Mouse (Mus musculus): ENCODE data around the gene Trip13. TPM values are rescaled to one million over a fixed set of nuclear protein-coding genes. Genes with fewer than 3 reads are reported as not detected.
A peak's percentile ranks its signal among the peaks of the same experiment; 100 is the strongest.

Trip13 gene
- 1.4 to 3.0 TPM (median 2.7 TPM) in 3 replicates for total RNA-seq (2017)

GRCm38 (mm10) chr13:73937321-73938176, at the start of gene Trip13, which contains the start of gene Brd9:
Trip13 (minus strand) TSS chr13:73937784.
Brd9 (plus strand) TSS chr13:73937811.
- ATAC-seq (replicated peaks; ENCODE audit: insufficient number of reproducible peaks, low FRiP score, low TSS enrichment, poor library complexity, severe bottlenecking), result peak; percentile 86

- ATAC-seq (replicated peaks; ENCODE audit: insufficient number of reproducible peaks, low FRiP score, low TSS enrichment, poor library complexity, severe bottlenecking), result no peak
Observed at GRCm38 (mm10) chr13:73976935-73977334, 39.4 kb upstream of the Trip13 start.

- no peak for ATAC-seq (replicated peaks; ENCODE audit: insufficient number of reproducible peaks, low FRiP score, low TSS enrichment, poor library complexity, severe bottlenecking)
Observed at GRCm38 (mm10) chr13:73974523-73974922, 36.9 kb upstream of the Trip13 start.

- no peak for ATAC-seq (replicated peaks; ENCODE audit: insufficient number of reproducible peaks, low FRiP score, low TSS enrichment, poor library complexity, severe bottlenecking)
Observed at GRCm38 (mm10) chr13:73970545-73971448, 33.2 kb upstream of the Trip13 start.

GRCm38 (mm10) chr13:73963551-73963950, 26.0 kb upstream of the Trip13 start, which contains the start of gene Zdhhc11:
Zdhhc11 (plus strand) TSS chr13:73963851.
- no peak for ATAC-seq (replicated peaks; ENCODE audit: insufficient number of reproducible peaks, low FRiP score, low TSS enrichment, poor library complexity, severe bottlenecking)

- ATAC-seq (replicated peaks; ENCODE audit: insufficient number of reproducible peaks, low FRiP score, low TSS enrichment, poor library complexity, severe bottlenecking), result no peak
Observed at GRCm38 (mm10) chr13:73961177-73961576, 23.6 kb upstream of the Trip13 start.

- no peak for ATAC-seq (replicated peaks; ENCODE audit: insufficient number of reproducible peaks, low FRiP score, low TSS enrichment, poor library complexity, severe bottlenecking)
Observed at GRCm38 (mm10) chr13:73960117-73960652, 22.6 kb upstream of the Trip13 start.

GRCm38 (mm10) chr13:73955531-73955930, 17.9 kb upstream of the Trip13 start:
- ATAC-seq (replicated peaks; ENCODE audit: insufficient number of reproducible peaks, low FRiP score, low TSS enrichment, poor library complexity, severe bottlenecking), result no peak

GRCm38 (mm10) chr13:73954666-73955065, 17.1 kb upstream of the Trip13 start:
- no peak for ATAC-seq (replicated peaks; ENCODE audit: insufficient number of reproducible peaks, low FRiP score, low TSS enrichment, poor library complexity, severe bottlenecking)

GRCm38 (mm10) chr13:73953551-73954130, 16.1 kb upstream of the Trip13 start:
- ATAC-seq (replicated peaks; ENCODE audit: insufficient number of reproducible peaks, low FRiP score, low TSS enrichment, poor library complexity, severe bottlenecking), result no peak

GRCm38 (mm10) chr13:73944606-73945005, 7.0 kb upstream of the Trip13 start:
- ATAC-seq (replicated peaks; ENCODE audit: insufficient number of reproducible peaks, low FRiP score, low TSS enrichment, poor library complexity, severe bottlenecking), result no peak

- ATAC-seq (replicated peaks; ENCODE audit: insufficient number of reproducible peaks, low FRiP score, low TSS enrichment, poor library complexity, severe bottlenecking), result no peak
Observed at GRCm38 (mm10) chr13:73939101-73939500, 1.5 kb upstream of the Trip13 start.

GRCm38 (mm10) chr13:73938177-73938560, 585 bp upstream of the Trip13 start:
- ATAC-seq (replicated peaks; ENCODE audit: insufficient number of reproducible peaks, low FRiP score, low TSS enrichment, poor library complexity, severe bottlenecking), result peak; percentile 37; the same call in 1 of the 2 replicates

- no peak for ATAC-seq (replicated peaks; ENCODE audit: insufficient number of reproducible peaks, low FRiP score, low TSS enrichment, poor library complexity, severe bottlenecking)
Observed at GRCm38 (mm10) chr13:73936938-73937320, 655 bp downstream of the Trip13 start.

- no peak for ATAC-seq (replicated peaks; ENCODE audit: insufficient number of reproducible peaks, low FRiP score, low TSS enrichment, poor library complexity, severe bottlenecking)
Observed at GRCm38 (mm10) chr13:73932201-73932600, 5.4 kb downstream of the Trip13 start.

- no peak for ATAC-seq (replicated peaks; ENCODE audit: insufficient number of reproducible peaks, low FRiP score, low TSS enrichment, poor library complexity, severe bottlenecking)
Observed at GRCm38 (mm10) chr13:73913066-73913465, 24.5 kb downstream of the Trip13 start.

- ATAC-seq (replicated peaks; ENCODE audit: insufficient number of reproducible peaks, low FRiP score, low TSS enrichment, poor library complexity, severe bottlenecking), result no peak
Observed at GRCm38 (mm10) chr13:73907683-73908412, 29.7 kb downstream of the Trip13 start.

GRCm38 (mm10) chr13:73907136-73907535, 30.4 kb downstream of the Trip13 start:
- no peak for ATAC-seq (replicated peaks; ENCODE audit: insufficient number of reproducible peaks, low FRiP score, low TSS enrichment, poor library complexity, severe bottlenecking)
